Mouse (Mus musculus) myocyte (in vitro differentiated cells): ENCODE results near the gene Akt1s1.

Source experiments
- CEBPB ChIP-seq: IDR thresholded peaks from 2 replicates; pipeline ENCODE4 v1.6.1; 2011; ENCODE audit warnings: mild to moderate bottlenecking, moderate library complexity; ENCODE audit not compliant: poor library complexity, insufficient read depth, severe bottlenecking
- E2F4 ChIP-seq: IDR thresholded peaks from one replicate; pipeline ENCODE4 v1.6.1; 2011; ENCODE audit warnings: mild to moderate bottlenecking, control low read depth, moderate library complexity; ENCODE audit not compliant: insufficient read depth
- MAX ChIP-seq: IDR thresholded peaks from one replicate; pipeline ENCODE4 v1.6.1; 2011; ENCODE audit warnings: low read depth, mild to moderate bottlenecking, control low read depth
- MYOD1 ChIP-seq, 3 experiments: IDR thresholded peaks; one replicate each; pipeline ENCODE4 v1.6.1; 2011; ENCODE audit warnings: control low read depth in 2 of 3, low read depth in 2 of 3, mild to moderate bottlenecking in 2 of 3, moderate library complexity in 1 of 3; ENCODE audit not compliant: insufficient read length in 2 of 3, control insufficient read depth in 1 of 3
- MYOG ChIP-seq, 3 experiments: IDR thresholded peaks; one replicate each; pipeline ENCODE4 v1.6.1; 2011; ENCODE audit warnings: control low read depth in 2 of 3, low read depth in 2 of 3, mild to moderate bottlenecking in 2 of 3; ENCODE audit not compliant: insufficient read length in 2 of 3, control insufficient read depth in 1 of 3, insufficient read depth in 1 of 3
- POLR2A ChIP-seq: IDR thresholded peaks from one replicate; pipeline ENCODE4 v1.6.1; 2011; ENCODE audit warnings: low read depth, mild to moderate bottlenecking, control low read depth, moderate library complexity; ENCODE audit not compliant: insufficient read length
- TCF12 ChIP-seq: IDR thresholded peaks from one replicate; pipeline ENCODE4 v1.6.1; 2011; ENCODE audit warnings: mild to moderate bottlenecking, control low read depth; ENCODE audit not compliant: poor library complexity, insufficient read depth, severe bottlenecking
- TCF3 ChIP-seq: IDR thresholded peaks from one replicate; pipeline ENCODE4 v1.6.1; 2011; ENCODE audit warnings: low read depth, control low read depth; ENCODE audit not compliant: insufficient read length
- USF1 ChIP-seq: IDR thresholded peaks from one replicate; pipeline ENCODE4 v1.6.1; 2011; ENCODE audit warnings: low read depth, mild to moderate bottlenecking, control low read depth, moderate library complexity

DNA sequence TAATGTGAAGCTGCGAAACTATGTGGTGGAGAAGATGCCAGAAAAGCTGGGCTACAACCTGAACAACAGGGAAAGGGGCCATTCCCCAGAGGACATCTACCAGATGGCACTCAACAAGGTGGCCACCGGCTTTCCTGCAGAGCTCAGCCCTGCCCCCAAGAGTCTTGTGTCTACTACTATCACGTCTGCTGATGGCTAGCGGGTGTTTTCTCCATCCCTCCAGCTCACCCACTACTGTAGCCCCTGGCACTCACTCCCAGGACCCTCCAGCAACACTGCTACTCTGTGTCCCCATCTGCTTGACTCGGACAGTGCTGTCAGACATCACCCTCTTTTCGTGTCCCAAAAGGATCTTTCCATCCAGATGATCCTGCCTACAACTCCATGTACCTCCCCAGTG is 10.7 kb upstream of the Akt1s1 start:
- TF ChIP-seq USF1 (no peak), TCF3 (no peak), POLR2A (no peak), TCF12 (no peak), MYOD1 (IDR thresholded peaks at IDR 0.05; ENCODE audit: control insufficient read depth in 1 of 3, insufficient read length in 2 of 3, low read depth in 2 of 3) (no peak), MYOG (IDR thresholded peaks at IDR 0.05; ENCODE audit: control insufficient read depth in 1 of 3, insufficient read depth in 1 of 3, insufficient read length in 2 of 3, low read depth in 2 of 3) (no peak), MAX (no peak), E2F4 (no peak), CEBPB (no peak)
